Mouse (Mus musculus): ENCODE data around the gene Klhdc7a.

DNA sequence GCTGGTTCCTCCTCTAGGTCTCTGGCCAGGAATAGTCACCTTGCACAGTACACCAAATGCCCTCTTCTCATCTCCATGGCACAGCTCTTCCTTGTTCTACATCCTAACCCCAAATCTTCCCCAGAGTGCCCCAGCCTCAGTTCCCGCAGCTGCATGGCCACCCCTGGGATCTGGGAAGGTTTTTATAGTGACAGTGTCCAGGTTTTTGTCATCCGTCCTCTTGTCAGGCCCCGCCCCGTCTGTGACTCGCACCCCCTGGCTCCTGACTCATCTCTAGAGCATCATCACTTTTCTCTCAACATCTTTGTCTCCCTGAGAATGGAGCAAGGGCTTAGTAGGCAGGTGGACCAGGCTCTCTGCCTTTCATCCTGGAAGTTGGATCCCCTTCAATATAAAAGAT lies 3.9 kb downstream of the Klhdc7a start:
- TF ChIP-seq GATA1 (IDR thresholded peaks at IDR 0.05; ENCODE audit: borderline replicate concordance, low read length) (no peak), FLI1 (IDR thresholded peaks at IDR 0.05; ENCODE audit: low read length) (no peak)
